Mouse (Mus musculus) thymus, postnatal 14 days (tissue): ENCODE results near the gene Sergef.
A peak's percentile ranks its signal among the peaks of the same experiment; 100 is the strongest.
"Not testable (repeated sequence)": the region's sequence is repeated elsewhere in the genome, so short reads cannot be mapped to it uniquely, and the experiment has no call there.

Source experiments
- DNase-seq: peaks from one replicate; pipeline ENCODE4 v3.0.0; 2021

Sergef gene

GRCm38 (mm10) chr7:46639692-46640031 lies at the start of gene Sergef:
Gene Sergef, minus strand, starts transcription at chr7:46639807.
- DNase-seq, result no peak

GRCm38 (mm10) chr7:46686827-46687226 lies 47.2 kb upstream of the Sergef start:
- peak; percentile 39 for DNase-seq

DNA sequence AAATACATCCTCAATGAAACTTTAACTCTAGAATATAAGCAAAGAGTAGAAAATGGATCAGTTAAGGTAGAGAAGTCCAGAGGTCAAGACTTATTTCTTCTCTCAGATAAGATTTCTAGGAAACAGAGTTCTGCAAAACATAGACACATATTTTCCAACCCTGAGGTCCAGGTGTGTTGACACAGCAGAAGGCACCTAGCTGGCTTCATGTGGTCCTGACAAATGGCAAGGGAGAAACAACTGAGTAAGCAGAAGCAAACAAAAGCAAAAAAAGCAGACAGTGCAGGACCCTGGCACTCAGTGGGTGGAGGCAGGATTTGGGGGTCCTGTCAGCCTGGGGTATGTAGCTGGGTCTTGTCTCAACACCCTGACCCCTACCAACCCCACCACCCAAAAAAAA lies 41.1 kb upstream of the Sergef start:
- no peak for DNase-seq

GRCm38 (mm10) chr7:46679044-46679443 lies 39.4 kb upstream of the Sergef start:
- DNase-seq, result not testable (repeated sequence)

DNA sequence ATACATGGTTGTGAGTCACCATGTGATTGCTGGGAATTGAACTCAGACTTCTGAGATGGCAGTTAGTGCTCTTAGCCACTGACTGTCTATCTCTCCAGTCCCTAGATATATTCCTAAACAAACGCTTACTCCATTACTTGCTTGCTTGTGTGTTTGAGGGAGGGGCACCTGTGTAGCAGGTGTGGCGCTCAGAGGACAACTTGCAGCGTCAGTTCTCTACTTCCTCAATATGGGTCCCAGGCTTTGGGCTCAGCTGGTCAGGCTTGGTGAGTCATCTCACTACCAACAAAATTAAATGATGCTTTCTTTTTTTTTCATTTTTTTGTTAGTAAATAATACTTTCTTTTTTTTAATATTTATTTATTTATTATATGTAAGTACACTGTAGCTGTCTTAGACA lies 38.8 kb upstream of the Sergef start:
- no peak for DNase-seq

GRCm38 (mm10) chr7:46676808-46677360 lies 37.3 kb upstream of the Sergef start:
- DNase-seq, result no peak

DNA sequence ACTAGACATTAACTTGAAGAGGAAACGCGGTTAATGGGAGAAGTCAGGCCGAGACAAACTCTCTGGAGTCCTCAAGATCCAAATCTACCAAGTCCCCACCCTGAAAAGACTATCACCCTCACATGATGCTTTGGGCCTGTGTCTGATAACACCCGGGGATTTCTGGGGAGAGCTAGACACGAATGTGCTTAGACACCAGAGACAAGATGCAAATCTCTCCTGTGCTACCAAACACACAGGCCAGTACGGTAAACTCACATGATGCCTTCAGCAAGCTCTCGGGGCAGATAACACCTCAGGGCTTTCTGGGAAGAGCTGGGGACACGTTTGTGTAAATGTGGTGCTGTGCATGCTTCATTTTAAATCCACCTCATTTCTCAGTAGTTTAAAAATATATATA lies 36.3 kb upstream of the Sergef start:
- DNase-seq, result no peak

DNA sequence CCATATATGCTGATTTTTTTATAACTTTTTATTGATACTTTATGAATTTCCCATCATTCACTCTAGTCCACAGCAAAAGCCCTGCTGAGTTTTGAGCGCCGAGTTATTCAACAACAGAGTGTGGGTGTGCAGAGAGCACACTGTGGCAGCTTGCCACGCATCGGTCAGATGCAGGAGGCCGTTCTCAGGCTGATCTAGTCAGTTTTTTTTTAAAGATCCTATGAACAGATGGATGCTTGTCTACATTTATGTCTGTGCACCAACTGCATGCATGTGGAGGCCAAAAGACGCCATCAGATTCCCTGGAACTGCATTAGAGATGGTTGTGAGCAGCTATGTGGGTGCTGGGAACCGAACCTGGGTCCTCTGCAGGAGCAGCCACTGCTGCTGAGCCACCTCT lies 35.5 kb upstream of the Sergef start:
- DNase-seq, result no peak

GRCm38 (mm10) chr7:46672160-46672672 lies 32.6 kb upstream of the Sergef start, which contains the start of gene Tph1:
Gene Tph1, minus strand, starts transcription at chr7:46672537.
- DNase-seq, result no peak

GRCm38 (mm10) chr7:46667256-46667655 lies 27.6 kb upstream of the Sergef start:
- DNase-seq, result peak; percentile 8

DNA sequence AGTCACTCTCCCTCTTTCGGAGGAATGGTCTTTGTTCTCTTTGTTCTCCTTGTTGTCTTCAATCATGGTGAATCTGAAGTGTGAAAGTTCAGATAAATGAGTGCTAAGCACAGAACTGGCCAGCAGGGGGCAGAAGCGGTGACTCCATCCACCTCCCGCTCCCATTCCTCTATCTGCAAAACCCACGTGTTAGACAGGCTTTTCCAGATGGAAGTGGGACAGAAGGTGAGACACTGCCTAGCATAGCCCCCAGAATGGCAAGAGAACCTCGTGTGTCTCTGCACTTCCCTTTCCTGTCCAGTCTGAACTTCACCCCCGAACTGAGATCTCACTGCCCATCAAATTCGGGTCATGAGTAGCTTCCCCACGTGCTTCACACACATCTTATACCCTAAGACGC lies 25.6 kb upstream of the Sergef start:
- DNase-seq, result peak; percentile 27

DNA sequence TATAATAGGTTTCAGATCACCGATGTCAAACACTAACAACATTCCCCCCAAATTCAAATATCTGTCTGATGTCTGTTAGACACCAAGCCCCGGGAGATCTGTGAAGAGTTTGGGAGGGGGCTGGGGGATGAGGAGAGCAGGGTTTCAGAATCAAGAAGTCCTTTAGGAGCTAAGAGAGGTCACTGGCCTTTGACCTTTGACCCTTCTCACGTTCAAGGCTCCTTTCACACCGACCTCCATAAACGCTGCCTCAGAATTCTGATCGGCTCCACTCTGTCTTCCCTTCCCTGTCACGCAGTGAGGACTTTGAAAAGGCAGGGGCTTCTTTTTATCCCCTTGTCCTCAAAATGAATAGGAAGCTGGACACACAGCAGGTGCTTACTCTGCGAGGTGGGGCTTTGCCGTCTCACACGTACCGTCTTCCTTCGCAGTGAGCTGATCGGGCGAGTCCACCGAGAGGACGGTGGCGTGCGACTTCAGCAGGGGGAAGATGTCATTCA lies 22.0 kb upstream of the Sergef start:
- no peak for DNase-seq

DNA sequence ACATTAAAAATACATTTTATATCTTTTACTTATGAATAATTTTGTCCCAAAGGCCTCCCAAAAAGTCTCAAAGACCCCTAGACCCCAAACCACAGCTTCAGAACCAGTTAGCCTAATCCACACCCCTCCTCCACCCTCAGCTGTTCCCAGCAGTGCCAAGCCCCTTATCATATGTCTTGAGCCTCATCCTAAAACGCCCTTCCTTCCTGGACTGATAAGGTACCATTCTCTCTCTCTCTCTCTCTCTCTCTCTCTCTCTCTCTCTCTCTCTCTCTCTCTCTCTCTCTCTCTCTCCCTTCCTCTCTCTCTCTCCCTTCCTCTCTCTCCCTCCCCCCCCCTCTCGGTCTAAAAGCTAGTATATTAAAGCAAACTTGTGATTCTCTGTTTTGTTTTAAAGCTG lies 12.7 kb upstream of the Sergef start:
- DNase-seq, result no peak

DNA sequence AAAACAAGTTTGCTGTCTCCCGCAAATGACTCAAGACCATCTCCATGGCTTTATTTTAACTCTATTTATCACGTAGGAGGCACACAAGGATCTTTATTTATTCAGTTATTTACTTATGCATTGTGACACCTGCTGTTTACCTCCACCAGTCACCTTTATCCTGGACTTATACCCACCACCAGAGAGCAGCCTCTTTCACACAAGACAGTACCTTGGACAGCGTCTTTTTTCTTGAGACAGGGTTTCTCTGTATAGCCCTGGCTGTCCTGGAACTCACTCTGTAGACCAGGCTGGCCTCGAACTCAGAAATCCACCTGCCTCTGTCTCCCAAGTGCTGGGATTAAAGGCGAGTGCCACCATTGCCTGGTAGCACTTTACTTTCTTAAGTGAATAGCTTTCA lies 10.6 kb upstream of the Sergef start:
- not testable (repeated sequence) for DNase-seq

- no peak for DNase-seq
Measured at GRCm38 (mm10) chr7:46648431-46649140, 9.0 kb upstream of the Sergef start.

- no peak for DNase-seq
Measured at GRCm38 (mm10) chr7:46643172-46643571, 3.6 kb upstream of the Sergef start.

- no peak for DNase-seq
Measured at GRCm38 (mm10) chr7:46640062-46640461, 455 bp upstream of the Sergef start.

- DNase-seq, result peak; percentile 90
Measured at GRCm38 (mm10) chr7:46638889-46639691, 517 bp downstream of the Sergef start.

DNA sequence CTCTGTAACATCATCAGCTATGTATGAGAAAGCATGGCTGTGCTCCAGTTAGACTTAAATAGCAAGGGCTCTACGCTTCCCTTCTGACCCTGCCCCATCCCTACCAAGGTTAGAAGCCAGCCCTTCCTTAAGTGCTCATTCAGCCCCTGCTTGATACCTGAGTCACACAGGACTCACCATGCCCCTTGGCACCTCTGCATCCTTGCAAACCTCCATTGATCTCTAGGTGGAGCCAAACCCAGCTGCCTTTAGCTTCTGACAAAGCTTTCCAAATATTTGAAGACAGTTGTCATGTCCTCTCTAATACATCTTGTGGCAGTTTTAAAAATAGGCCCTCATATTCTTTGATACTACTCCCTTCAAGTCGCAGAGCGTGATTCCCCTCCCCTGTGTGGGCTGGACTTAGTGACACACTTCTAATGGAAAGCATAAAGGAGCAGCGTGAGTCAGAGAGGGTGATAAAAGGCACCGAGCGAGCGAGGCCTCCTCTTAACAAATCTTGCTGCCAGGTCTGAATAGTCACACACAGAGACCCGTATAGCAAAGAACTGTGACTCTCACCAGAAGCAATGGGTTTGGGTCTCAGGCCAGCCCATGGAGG lies 11.1 kb downstream of the Sergef start:
- DNase-seq, result no peak

GRCm38 (mm10) chr7:46623979-46624378 lies 15.6 kb downstream of the Sergef start:
- DNase-seq, result no peak

DNA sequence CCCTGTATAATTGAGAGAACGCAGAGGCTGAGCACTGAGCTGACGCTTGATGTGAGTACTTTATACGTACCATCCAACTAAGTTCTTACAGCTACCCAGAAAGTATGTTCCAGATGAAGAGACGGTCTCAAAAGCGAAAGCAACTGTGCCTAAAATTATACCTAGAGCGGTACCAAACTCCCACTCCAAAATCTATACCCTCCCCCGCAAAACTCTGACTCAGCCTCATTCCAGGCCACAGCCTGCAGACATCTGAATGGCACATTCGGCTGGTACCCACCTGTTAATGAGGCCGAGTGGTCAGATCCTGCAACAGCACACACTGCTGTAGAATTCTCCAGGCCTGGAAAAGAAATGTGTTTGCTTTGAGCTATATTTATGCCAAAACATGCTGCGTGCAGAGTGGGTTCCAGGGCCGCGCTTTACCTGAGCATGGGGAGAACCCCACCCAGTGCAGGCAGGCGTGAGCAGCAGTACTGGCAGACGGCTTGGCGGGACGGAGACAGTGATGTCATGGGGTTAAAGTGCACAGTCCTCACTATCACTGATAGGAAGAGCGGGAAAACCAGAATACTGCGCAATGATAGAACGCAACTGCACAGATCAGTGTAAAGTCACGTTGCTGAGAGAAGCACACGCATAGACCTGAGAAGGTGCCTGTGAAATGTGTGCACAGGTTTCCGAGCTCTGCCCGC lies 21.0 kb downstream of the Sergef start:
- no peak for DNase-seq

GRCm38 (mm10) chr7:46616429-46617005 lies 23.1 kb downstream of the Sergef start:
- DNase-seq, result no peak
